Mouse (Mus musculus) hindbrain, embryonic 13.5 days (tissue): Measurements from ENCODE around the gene Gm20403. TPM values are rescaled to one million over a fixed set of nuclear protein-coding genes. Genes with fewer than 3 reads are reported as not detected.
A peak's percentile ranks its signal among the peaks of the same experiment; 100 is the strongest.

Experiments used
- ATAC-seq: fragments of 200-750 bp; cut with Nextera tagmentation; 2 replicates; pipeline ENCODE4 v1.8.0; 2017; ENCODE audit warnings: moderate TSS enrichment; ENCODE audit not compliant: low FRiP score
- H3K27ac ChIP-seq: fragments of 300-500 bp; sonication (generic); 2 replicates; pipeline ENCODE4 v1.5.1; 2015; ENCODE audit warnings: inconsistent platforms, mild to moderate bottlenecking, moderate library complexity
- H3K27me3 ChIP-seq: fragments of 300-500 bp; sonication (generic); 2 replicates; pipeline ENCODE4 v1.6.1; 2015; ENCODE audit warnings: mild to moderate bottlenecking, inconsistent platforms
- H3K36me3 ChIP-seq: fragments of 300-500 bp; sonication (generic); 2 replicates; pipeline ENCODE4 v1.6.1; 2015; ENCODE audit warnings: mild to moderate bottlenecking, inconsistent platforms
- H3K4me1 ChIP-seq: fragments of 300-500 bp; sonication (generic); replicated peaks from 2 replicates; pipeline ENCODE4 v1.6.1; 2015; ENCODE audit warnings: inconsistent platforms
- H3K4me2 ChIP-seq: fragments of 300-500 bp; sonication (generic); 2 replicates; pipeline ENCODE4 v1.6.1; 2015; ENCODE audit warnings: inconsistent platforms, mild to moderate bottlenecking, moderate library complexity
- H3K4me3 ChIP-seq: fragments of 300-500 bp; sonication (generic); 2 replicates; pipeline ENCODE4 v1.5.1; 2015; ENCODE audit warnings: mild to moderate bottlenecking, inconsistent platforms
- H3K9ac ChIP-seq: fragments of 300-500 bp; sonication (generic); 2 replicates; pipeline ENCODE4 v1.6.1; 2015; ENCODE audit warnings: mild to moderate bottlenecking, inconsistent platforms
- H3K9me3 ChIP-seq: fragments of 300-500 bp; sonication (generic); 2 replicates; pipeline ENCODE4 v1.6.1; 2016; ENCODE audit warnings: inconsistent platforms
- WGBS: fragments of 180-500 bp; shearing (Covaris S2); methylation state at CpG from one replicate; pipeline ENCODE4 v1.1.7; 2015; 5-methylcytosine and 5-hydroxymethylcytosine counted together
- polyA plus RNA-seq: library from polyadenylated mRNA; unstranded; fragments of >200 nt; fragmentation: Nextera tagmentation; extraction: Ambion mirVana; gene quantifications from 2 replicates; pipeline ENCODE4 v1.2.1, GENCODE M21; 2015

The Gm20403 gene
- polyA plus RNA-seq = not detected in 2 replicates

DNA sequence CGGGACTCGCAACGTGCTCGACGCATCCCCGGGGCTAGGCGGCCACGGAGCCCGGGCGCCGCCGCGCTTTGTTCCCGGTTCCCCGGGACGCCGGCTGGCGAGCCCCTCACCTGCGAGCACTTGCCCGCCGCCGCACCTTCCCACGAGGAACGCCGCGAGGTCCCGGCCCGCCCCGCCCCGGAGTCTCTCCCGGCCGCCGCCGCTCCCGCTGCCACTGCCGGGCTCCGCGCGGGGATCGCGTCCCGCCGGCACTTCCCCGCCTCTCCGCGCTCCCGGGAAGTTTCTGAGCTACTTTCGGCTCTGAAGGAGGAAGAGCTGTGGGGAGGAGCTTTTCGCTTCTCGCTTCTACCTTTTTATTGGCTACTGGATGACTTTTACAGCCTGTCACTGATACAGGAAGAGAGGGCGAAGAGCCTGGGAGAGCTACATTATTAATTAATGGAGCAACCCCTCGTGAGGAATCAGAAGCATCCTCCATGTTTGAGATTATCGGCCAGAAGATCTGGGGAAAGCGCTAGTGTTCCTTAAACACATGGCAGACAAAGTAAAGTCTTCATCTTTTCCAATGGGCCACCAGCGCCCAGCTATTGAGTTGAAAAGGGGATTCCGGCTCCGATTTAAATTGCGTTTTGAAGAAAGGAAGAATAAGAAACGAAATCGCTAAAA, at the start of gene Gm20403:
Gene Gm20403, minus strand, starts transcription at position 478 of the 666 bp plus-strand sequence.
- Histone ChIP-seq H3K27ac (peak within 1 kb of the TSS; percentile 88), H3K9ac (peak within 1 kb of the TSS; percentile 86), H3K4me1 (peaks cover 11% of the 10 kb centered on the region), H3K27me3 (no peaks in the 10 kb centered on the region), H3K9me3 (no peaks in the 10 kb centered on the region), H3K4me2 (peak within 1 kb of the TSS; percentile 95), H3K36me3 (no peaks in the 10 kb centered on the region), H3K4me3 (peak within 1 kb of the TSS; percentile 90)
- peak; percentile 77 for ATAC-seq
- under 1% methylated on average over 49 of the region's 60 CpGs for WGBS

DNA sequence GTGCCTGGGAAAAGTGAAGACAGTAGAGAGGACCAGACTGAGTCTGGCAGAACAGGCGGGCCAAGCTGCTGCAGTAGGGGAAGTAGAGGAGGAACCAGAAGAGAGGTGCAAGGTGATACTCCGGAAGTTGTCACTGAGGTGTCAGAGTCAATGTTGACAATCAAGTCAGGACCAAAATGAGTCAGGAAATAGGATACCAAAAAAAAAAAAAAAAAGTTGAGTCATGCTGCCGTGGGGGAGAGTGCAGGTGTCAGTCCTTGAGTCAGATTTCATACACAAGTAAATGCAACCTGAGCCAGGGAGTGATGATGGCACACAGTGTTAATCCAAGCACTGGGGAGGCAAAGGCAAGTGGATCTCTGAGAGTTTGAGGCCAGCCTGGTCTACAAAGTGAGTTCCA, 40.8 kb upstream of the Gm20403 start:
- Histone ChIP-seq H3K4me2 (no peak overlapping the region), H3K36me3 (no peaks in the 10 kb centered on the region), H3K9ac (no peak overlapping the region), H3K27ac (no peak overlapping the region), H3K4me1 (no peaks in the 10 kb centered on the region), H3K27me3 (no peaks in the 10 kb centered on the region), H3K4me3 (no peak overlapping the region), H3K9me3 (no peaks in the 10 kb centered on the region)
- ATAC-seq = no peak
- 79% methylated on average over 3 of the region's 3 CpGs for WGBS

DNA sequence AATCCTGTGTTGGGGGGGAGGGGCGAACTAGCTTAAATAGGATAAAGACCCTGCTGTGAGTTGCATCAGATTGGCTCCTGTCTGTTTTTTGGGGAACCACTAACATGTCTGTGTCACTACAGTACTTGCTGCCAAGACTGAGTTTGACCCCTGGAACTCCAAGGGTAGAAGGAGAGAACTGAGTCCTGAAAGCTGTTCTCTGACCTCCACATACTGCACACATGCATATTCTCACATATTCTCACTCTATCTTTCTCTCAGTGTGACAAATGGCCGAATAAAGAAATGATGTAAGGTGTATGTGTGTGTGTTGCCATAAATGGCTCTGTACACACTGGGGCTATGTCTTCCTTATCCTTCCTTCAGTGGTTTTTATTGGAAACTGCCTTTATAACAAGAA, 37.0 kb upstream of the Gm20403 start:
- H3K9me3 ChIP-seq = no peaks in the 10 kb centered on the region
- no peaks in the 10 kb centered on the region for H3K4me1 ChIP-seq
- ATAC-seq = no peak
- no peaks in the 10 kb centered on the region for H3K36me3 ChIP-seq
- H3K4me2 ChIP-seq = no peak overlapping the region
- H3K4me3 ChIP-seq = no peak overlapping the region
- H3K9ac ChIP-seq = no peak overlapping the region
- WGBS = 82% methylated on average over 2 of the region's 2 CpGs
- H3K27ac ChIP-seq = no peak overlapping the region
- H3K27me3 ChIP-seq = no peaks in the 10 kb centered on the region

DNA sequence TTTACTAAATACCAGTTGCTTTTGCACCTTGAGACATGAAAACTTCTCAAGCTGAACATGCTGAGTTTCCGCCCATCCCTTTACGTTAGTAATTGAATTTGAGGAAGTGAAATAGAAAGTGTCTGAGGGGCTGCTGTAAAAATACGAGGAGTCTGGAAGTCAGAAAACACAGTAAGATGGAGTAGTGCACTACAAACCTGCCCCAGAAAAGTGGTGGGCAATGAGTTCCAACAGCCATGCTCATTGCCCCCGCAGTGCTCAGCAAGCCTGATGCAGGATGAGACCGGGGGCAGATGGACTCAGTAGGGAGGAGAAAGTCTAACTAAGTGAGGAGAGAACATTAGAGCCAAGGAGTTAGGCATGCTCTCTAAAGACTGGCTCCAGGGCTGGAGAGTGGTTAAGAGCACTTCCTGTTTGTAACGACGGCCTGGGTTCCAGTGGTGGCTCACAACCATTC, 33.1 kb upstream of the Gm20403 start:
- 91% methylated on average over 7 of the region's 7 CpGs for WGBS

DNA sequence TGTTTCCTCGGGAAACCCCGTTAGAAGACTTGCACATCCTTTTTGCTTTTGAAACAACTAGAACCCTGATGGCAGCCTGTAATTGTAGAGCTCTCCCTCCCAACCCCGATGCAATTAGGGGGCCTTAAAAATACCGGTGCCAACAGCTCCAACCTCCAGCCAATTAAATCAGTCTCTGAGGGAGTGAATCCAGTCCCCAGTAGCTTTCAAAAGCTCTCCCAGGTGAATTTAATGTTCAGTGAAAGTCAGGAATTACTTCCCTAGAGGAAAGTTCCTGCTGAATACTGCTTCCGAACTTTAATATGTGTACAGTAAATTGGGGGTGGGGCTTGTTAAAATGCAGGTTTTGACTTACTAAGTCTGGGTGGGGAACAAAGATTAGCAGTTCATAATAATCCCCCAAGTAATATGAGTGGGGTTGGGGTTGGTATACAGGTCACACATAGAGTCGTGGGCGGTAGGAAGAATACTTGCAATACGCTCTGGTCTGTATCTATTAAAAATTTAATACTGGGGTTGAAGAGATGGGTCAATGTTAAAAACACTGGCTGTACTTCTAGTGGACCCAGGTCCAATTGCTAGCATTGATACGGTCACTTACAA, 30.9 kb upstream of the Gm20403 start:
- Histone ChIP-seq H3K4me2 (no peak overlapping the region), H3K36me3 (no peaks in the 10 kb centered on the region), H3K27me3 (no peaks in the 10 kb centered on the region), H3K9ac (no peak overlapping the region), H3K4me3 (no peak overlapping the region), H3K4me1 (no peaks in the 10 kb centered on the region), H3K27ac (no peak overlapping the region), H3K9me3 (no peaks in the 10 kb centered on the region)
- no peak for ATAC-seq
- WGBS = 61% methylated on average over 9 of the region's 9 CpGs

More for the DNA sequence above, 33.1 kb upstream of the Gm20403 start:
- H3K27ac ChIP-seq = no peak overlapping the region
- H3K4me2 ChIP-seq = no peak overlapping the region
- no peak for ATAC-seq
- H3K36me3 ChIP-seq = no peaks in the 10 kb centered on the region
- no peaks in the 10 kb centered on the region for H3K9me3 ChIP-seq
- H3K4me1 ChIP-seq = no peaks in the 10 kb centered on the region
- H3K4me3 ChIP-seq = no peak overlapping the region
- H3K27me3 ChIP-seq = no peaks in the 10 kb centered on the region
- H3K9ac ChIP-seq = no peak overlapping the region

DNA sequence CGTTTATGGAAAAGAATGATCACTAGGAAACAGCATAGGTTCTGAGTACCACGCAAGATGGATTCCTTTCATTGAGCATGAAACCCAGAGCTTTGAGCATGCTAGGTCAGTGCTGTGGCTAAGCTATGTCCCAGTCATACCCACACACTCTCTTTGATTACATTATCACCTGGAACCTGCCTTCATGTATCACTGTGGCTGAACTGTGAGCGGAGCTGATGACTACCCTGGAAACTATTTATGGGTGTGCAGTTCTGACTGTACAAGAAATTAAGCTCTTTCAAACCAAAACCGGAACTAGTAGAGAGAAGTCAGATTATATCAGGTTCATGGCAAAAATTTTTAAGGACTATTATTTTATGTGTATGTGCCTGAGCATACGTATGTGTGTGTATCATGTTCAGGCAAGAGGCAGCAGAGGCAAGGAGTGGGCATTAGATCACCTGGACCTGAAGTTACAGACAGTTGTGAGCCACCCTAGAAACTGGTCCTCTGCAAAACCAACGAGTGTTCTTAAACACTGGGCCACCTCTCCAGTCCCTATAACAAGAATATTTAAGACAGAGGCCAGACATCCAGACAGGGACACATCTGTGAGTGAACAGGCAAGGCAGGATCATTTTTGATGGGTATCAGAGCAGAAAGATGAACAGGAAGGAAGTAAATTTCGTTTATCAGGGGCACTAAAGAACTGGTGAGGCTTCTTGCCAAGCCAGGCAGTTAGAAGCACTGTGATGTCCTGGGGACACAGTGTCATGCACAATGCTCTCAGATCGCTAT, 30.2 kb upstream of the Gm20403 start:
- H3K4me3 ChIP-seq = no peak overlapping the region
- ATAC-seq = no peak
- 80% methylated on average over 8 of the region's 8 CpGs for WGBS
- no peak overlapping the region for H3K9ac ChIP-seq
- no peaks in the 10 kb centered on the region for H3K4me1 ChIP-seq
- H3K4me2 ChIP-seq = no peak overlapping the region
- no peaks in the 10 kb centered on the region for H3K27me3 ChIP-seq
- H3K9me3 ChIP-seq = no peaks in the 10 kb centered on the region
- H3K27ac ChIP-seq = no peak overlapping the region
- H3K36me3 ChIP-seq = no peaks in the 10 kb centered on the region

DNA sequence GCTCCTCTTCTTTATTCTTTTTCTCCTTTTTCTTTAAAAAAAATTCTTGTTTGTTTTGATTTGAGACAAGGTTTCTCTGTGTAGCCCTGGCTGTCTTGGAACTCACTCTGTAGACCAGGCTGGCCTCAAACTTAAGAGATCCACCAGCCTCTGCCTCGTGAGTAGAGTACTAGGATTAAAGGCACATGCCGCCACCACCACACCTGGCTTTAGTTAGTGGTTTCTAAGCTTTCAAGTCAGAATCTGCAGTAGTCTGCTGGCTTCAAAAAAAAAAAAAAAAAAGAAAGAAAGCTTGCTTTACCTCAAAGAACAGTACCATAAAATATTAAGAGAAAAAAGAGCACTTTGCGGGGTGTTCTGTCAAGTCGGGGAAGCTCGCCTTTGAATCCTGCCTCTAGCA, 29.1 kb upstream of the Gm20403 start:
- Histone ChIP-seq H3K4me3 (no peak overlapping the region), H3K4me2 (no peak overlapping the region), H3K27me3 (no peaks in the 10 kb centered on the region), H3K4me1 (no peaks in the 10 kb centered on the region), H3K9ac (no peak overlapping the region), H3K9me3 (no peaks in the 10 kb centered on the region), H3K36me3 (no peaks in the 10 kb centered on the region), H3K27ac (no peak overlapping the region)
- 85% methylated on average over 5 of the region's 5 CpGs for WGBS
- no peak for ATAC-seq

DNA sequence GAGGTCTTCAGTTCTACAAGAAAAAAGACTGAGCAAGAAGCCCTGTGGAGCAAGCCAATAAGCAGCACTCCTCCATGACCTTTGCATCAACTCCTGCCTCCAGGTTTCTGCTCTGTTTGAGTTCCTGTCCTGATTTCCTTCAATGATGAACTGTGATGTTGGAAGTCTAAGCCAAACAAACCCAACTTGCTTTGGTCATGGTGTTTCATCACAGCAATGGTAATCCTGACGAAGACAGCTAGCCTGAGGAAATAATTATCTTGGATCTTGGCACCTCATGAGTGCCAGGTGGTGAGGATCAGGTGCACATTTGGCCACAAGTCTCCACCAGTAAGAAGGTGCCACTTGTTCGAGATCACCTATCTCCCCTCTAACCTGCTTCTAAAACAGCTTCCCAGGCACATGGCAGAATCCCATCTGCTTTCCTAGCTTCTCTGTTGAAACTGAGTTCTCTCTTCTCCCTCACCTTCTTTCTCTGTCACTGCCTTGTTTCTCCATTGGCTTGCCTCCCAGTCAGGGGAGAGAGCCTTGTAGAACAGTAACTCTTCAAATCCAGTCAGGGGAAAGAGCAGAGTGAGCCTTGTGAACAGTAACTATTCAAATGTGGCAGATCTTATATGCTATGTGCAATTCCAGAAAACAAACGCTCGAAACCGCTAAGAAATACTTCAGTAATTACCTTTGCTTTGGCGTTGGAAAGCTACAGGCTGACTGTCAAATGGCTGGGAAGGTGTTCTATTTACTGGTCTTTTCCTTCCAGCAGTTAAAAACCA, 27.5 kb upstream of the Gm20403 start, which contains the start of gene Baz1a:
Gene Baz1a, minus strand, starts transcription at position 723 of the 773 bp plus-strand sequence.
- Histone ChIP-seq H3K36me3 (no peaks in the 10 kb centered on the region), H3K4me2 (no peak within 1 kb of the TSS), H3K27me3 (no peaks in the 10 kb centered on the region), H3K4me1 (no peaks in the 10 kb centered on the region), H3K27ac (no peak within 1 kb of the TSS), H3K4me3 (no peak within 1 kb of the TSS), H3K9me3 (no peaks in the 10 kb centered on the region), H3K9ac (no peak within 1 kb of the TSS)
- 93% methylated on average over 6 of the region's 6 CpGs for WGBS
- no peak for ATAC-seq

DNA sequence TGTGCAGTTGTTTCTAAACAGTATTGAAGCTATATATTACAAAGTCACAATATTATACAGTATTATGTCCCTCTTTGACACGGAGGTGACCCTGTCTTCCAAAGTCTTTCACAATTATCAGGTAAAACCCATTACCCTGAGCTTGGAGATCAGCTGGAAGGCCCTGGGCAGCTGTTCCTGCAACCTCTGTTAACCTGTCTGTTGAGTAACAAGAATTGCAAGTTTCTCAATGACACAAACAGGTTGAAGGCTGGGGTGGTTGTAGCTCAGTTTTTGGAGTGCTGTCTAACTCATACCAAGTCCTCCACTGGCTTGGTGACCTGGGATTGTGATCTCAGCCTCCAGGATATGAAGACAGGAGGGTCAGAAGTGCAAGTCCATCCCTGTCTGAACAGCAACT, 26.7 kb upstream of the Gm20403 start:
- H3K4me1 ChIP-seq = no peaks in the 10 kb centered on the region
- H3K9me3 ChIP-seq = no peaks in the 10 kb centered on the region
- no peak for ATAC-seq
- no peaks in the 10 kb centered on the region for H3K27me3 ChIP-seq
- H3K27ac ChIP-seq = no peak overlapping the region
- no peaks in the 10 kb centered on the region for H3K36me3 ChIP-seq
- no peak overlapping the region for H3K9ac ChIP-seq
- no peak overlapping the region for H3K4me2 ChIP-seq
- no peak overlapping the region for H3K4me3 ChIP-seq
- 81% methylated on average over 1 of the region's 1 CpGs for WGBS

DNA sequence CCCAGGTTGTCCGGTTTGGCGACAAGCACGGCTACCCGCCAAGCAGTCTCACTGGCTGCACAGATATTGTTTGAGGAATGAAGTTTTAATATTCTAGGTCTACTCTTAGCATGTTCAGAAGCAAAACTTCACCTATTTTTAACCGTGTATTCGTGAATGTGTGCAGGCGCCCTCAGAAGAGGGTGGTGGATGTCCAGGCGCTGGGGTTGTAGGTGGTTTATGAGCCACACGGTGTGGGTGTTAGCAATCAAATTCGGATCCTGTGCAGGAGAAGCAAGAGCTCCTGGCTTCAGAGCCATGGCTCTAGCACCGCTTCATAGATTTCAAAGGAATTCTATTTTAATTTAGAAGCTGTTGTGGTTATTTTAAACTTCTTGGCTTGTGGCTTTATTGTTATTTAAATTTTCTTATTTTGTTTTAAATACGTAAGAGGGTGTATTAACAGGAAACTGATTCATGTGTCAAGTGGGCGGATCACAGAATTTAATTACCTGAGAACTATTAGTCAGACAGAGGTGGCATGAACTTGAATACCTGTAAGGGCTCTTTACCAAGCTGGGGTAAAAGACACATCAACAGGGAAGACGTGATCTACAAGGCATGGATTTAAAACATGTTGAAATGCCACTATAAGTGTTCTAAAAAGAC, 21.2 kb upstream of the Gm20403 start:
- no peaks in the 10 kb centered on the region for H3K27me3 ChIP-seq
- H3K4me3 ChIP-seq = no peak overlapping the region
- 90% methylated on average over 14 of the region's 14 CpGs for WGBS

DNA sequence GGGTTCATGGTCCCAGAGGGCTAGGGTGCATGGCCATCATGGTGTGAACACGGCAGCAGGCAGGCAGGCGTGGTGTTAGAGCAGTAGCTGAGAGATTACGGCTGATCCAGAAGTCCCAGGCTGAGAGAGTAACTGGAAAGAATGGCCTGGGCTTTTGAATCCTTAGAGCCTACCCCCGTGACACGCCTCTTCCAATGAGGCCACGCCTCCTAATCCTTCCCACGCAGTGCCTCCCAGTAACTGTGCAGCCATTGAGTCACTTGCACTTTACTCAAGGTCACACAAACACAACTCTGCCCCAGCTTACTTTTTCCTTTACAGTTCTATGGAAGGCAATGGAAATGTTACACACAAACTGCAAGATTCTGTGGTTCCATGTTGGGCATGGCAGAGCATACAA, 19.7 kb upstream of the Gm20403 start:
- Histone ChIP-seq H3K27me3 (no peaks in the 10 kb centered on the region), H3K4me3 (no peak overlapping the region), H3K9me3 (no peaks in the 10 kb centered on the region), H3K9ac (no peak overlapping the region), H3K36me3 (no peaks in the 10 kb centered on the region), H3K4me2 (no peak overlapping the region), H3K27ac (no peak overlapping the region), H3K4me1 (no peaks in the 10 kb centered on the region)
- ATAC-seq = no peak
- WGBS = 93% methylated on average over 7 of the region's 7 CpGs

More for the DNA sequence above, 21.2 kb upstream of the Gm20403 start:
- Histone ChIP-seq H3K4me2 (no peak overlapping the region), H3K9me3 (no peaks in the 10 kb centered on the region), H3K27ac (no peak overlapping the region), H3K4me1 (no peaks in the 10 kb centered on the region), H3K9ac (no peak overlapping the region), H3K36me3 (no peaks in the 10 kb centered on the region)
- ATAC-seq = no peak
